Mouse (Mus musculus) splenic B cell, adult 2 months (primary cell): ENCODE measurements around the gene Zfp111.
A peak's percentile ranks its signal among the peaks of the same experiment; 100 is the strongest.

Experiments used
- DNase-seq: peaks from one replicate; pipeline ENCODE4 v3.0.0-alpha.2; 2011; ENCODE audit warnings: low read depth, low spot score
- H3K27me3 ChIP-seq: 2 replicates; pipeline ENCODE4 v1.6.1; 2012; ENCODE audit warnings: mild to moderate bottlenecking, low read length, moderate library complexity, mixed read lengths; ENCODE audit not compliant: control insufficient read depth, poor library complexity, insufficient read depth, severe bottlenecking
- H3K36me3 ChIP-seq: 2 replicates; pipeline ENCODE4 v1.6.1; 2012; ENCODE audit warnings: mild to moderate bottlenecking, low read length, moderate library complexity, mixed read lengths; ENCODE audit not compliant: control insufficient read depth, poor library complexity, insufficient read depth, severe bottlenecking

Gene Zfp111

DNA sequence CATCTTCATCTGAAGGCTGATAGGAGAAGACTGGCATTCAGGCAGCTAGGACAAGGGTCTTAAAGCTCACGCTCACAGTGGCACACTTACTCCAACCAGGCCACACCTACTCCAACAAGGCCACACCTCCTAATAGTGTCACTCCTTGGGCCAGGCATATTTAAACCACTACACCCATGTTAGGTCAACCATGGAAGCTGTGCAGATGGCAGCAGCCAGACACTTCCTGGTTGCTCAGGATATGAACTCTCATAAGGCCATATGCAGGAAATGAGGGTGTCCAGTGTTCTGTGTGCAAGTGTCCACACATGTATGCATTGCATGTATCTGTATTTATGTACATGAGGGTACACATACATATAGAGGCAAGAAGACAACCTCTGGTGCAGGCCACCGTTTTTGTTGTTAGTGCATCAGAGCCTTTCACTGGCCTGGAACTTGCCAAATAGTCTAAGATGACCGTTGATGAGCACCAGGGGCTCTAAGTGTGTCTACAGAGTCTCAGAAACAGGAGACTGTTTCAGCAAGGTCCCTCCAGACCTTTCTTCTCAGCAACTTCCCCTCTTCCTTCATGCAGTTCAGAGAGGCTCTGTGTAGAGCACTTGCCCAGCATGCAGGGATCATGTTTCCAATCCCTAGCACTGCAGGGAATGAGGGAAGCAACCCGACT, 22.2 kb downstream of the Zfp111 start:
- H3K27me3 ChIP-seq = no peaks in the 10 kb centered on the region
- H3K36me3 ChIP-seq = no peaks in the 10 kb centered on the region
- DNase-seq = no peak

DNA sequence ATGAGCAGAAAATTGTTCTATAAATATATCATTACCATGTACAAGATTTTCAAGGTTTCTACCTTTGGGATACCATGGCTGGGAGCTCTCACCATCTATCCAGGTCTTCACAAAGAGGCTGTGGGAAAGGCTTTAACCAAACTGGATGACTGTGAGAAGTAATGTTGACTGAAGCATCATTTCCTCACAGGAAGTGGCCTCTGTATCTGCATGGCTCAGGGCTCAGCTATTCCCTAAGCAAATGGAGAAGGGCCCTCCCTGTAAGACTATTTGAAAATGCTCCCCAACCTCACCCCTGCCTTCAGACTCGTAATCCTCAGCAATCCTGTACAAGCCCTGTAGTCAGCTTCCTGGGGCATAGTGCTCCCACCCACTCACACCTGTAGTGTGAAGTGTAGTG, 23.6 kb downstream of the Zfp111 start:
- no peaks in the 10 kb centered on the region for H3K36me3 ChIP-seq
- no peaks in the 10 kb centered on the region for H3K27me3 ChIP-seq
- DNase-seq = no peak

DNA sequence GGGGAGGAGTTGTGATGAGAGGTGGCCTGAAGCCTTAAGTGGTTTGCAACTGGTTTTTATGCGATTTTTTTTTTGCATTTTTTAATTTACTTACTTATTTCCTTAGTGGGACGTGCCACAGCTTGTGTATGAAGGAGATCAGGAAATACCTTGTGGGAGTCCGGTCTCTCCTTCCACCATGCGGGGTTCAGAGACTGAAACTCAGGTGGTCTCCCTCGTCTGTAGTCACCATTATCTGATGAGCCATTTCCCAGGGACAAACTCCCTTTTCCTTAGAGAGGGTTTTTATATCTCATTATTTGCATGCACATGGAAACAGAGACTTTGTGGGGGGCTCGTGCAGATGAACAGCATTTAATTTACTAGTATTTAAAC, 35.9 kb downstream of the Zfp111 start:
- H3K27me3 ChIP-seq = no peaks in the 10 kb centered on the region
- no peak for DNase-seq
- no peaks in the 10 kb centered on the region for H3K36me3 ChIP-seq

DNA sequence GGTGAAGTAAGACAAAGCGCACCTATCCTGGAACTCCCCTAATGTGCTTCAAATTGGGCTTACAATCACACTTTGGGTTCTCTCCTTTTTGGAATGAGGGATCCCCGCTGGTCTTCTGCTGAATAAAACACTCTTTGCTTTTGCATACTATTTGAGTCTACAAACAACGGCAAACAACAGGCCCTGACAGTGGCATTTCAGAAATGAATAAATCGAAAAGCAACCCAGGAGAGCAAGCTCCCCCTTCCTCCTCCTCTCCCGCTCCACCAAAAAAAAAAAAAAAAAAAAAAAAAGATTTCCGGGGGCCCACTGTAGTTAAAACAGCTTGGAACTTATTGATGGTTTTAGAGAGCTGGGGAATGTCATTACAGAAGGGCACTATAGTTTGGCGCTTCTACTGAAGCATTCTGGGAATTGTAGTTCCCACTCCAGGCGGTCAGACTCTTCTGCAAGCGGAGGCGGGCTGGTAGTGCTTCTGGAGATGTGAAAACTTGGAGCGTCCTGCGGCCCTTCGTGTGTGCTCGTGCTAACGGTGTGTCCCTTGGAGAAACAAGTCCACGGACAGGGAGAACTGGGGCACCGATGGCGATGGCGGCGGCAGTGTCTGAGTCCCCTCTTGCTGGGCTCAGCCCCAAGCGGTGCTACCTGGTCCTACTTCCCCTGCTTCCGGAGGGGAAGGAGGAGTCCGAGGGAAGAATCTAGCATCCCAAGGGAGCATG, 36.5 kb downstream of the Zfp111 start, which contains the start of gene Zfp114:
Gene Zfp114 (plus strand): TSS at position 443 of the 719 bp plus-strand sequence.
- Histone ChIP-seq H3K27me3 (no peaks in the 10 kb centered on the region), H3K36me3 (no peaks in the 10 kb centered on the region)
- DNase-seq = peak; percentile 34

DNA sequence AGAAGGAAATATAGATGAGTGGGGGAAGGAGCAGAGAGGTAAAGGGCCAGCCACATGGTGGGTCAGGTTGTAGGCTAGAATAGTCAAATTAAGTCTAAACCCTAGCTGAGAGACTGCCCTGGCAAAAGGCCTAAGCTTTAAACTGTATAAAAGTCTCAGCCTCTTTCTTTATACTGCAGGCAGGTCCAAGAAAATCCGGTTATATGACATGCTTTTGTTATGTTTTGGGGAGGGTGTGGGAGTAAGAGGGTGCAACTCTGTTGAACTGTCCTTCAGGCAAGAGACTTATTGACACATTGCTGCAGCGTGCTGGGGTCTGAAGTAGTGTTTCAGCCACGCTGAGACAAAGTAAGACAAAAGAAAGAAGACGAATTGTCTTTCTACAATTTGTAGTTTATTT, 39.1 kb downstream of the Zfp111 start:
- Histone ChIP-seq H3K36me3 (no peaks in the 10 kb centered on the region), H3K27me3 (no peaks in the 10 kb centered on the region)
- no peak for DNase-seq

DNA sequence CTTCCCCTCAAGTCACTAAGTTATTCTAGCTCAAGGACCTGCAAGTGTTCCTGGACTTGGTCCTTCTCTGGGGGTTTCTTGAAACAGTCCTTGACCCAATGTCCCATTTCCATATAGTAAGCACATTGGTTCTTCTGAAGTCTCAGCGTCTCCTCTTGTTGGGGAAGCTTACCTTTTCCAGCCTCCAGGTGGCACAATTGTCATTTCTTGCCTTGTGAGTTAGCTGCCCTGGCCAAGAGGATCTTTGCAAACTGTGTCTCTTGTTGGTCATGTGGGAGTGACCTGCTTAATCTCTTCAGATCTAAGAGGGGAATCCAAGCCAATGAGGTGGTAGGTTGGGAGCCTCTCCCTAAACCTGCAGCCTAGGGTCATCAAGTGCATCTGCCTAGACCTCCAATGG, 58.0 kb downstream of the Zfp111 start:
- H3K27me3 ChIP-seq = no peaks in the 10 kb centered on the region
- peak; percentile 56 for DNase-seq
- H3K36me3 ChIP-seq = no peaks in the 10 kb centered on the region
